Mouse (Mus musculus): ENCODE results near the gene Dclre1b. TPM values are rescaled to one million over a fixed set of nuclear protein-coding genes. Genes with fewer than 3 reads are reported as not detected.

Gene Dclre1b
- polyA plus RNA-seq, 1 experiment from 2014 or later, result 27.1 TPM

DNA sequence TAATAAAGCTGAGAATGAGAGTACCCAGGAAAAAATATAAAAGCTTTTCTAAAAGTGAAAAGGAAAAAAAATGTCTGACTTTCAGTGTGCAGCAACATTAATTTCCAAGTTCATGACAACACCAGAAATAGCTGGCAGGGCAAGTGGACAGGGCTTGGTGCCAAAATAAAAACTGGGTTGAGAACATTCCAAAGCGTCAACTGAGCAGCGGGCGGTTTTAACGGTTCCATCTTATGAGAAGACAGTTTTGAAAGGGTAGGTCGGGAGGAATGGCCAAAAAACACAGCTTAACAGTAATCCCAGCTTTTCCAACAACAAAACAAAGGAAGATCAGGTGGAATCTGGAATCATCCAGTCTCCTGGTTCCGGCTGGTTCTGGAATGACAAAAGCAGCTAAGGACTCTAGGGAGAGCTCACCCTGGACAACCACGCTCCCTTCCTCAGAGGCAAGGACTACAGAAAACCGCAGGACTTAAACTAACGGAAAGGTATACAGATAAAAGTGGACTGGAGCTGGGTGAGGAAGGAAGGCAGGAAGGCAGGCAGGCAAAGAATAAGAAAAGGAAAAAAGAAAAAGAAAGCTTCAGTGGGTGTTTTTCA lies 37.6 kb downstream of the Dclre1b start:
- H3K36me3 ChIP-seq (ENCODE audit: insufficient read depth, low read length), result 0 out of 2 replicates have a peak, but pooled peaks cover 9% of the 10 kb centered on the region
- H3K4me3 ChIP-seq (replicated peaks; ENCODE audit: low read depth, low read length), result no peak overlapping the region
- 42% methylated on average over 9 of the region's 9 CpGs for WGBS
- no peak for ATAC-seq (replicated peaks; ENCODE audit: low FRiP score, low read depth)
- H3K27me3 ChIP-seq (ENCODE audit: insufficient read depth, low read length), result no peaks in the 10 kb centered on the region
- H3K27ac ChIP-seq, result peak overlapping the region; percentile 71
- TF ChIP-seq CTCF (IDR thresholded peaks at IDR 0.05; ENCODE audit: low read depth), result no peak
- H3K4me2 ChIP-seq (ENCODE audit: low read length), result no peak overlapping the region
- no peak overlapping the region for H3K9ac ChIP-seq (ENCODE audit: low read depth, low read length)
- DNase-seq (ENCODE audit: low spot score), result peak; percentile 63
- no peaks in the 10 kb centered on the region for H3K9me3 ChIP-seq (replicated peaks; ENCODE audit: low read length)
- peaks cover 19% of the 10 kb centered on the region; the same call in 1 of the 2 replicates for H3K4me1 ChIP-seq (replicated peaks; ENCODE audit: insufficient read depth, low read length)

DNA sequence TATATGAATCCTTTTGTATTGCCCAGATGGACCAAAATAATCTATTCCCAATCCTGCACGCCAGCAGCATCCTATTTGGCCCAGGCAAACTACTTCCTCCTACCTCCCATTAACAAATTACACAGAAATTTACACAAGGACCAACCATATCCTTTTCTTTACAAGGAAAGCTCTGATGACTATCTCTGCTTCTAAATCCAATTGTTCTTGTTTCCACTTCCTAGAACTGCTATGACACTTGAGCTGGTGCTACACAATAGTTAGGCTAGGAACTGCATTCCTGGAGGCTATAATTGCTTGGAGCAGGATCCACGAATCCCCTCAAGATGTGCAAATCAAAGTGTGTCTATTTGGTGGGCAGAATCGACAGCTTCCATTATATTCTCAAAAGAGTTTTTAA lies 42.5 kb downstream of the Dclre1b start:
- TF ChIP-seq CTCF (IDR thresholded peaks at IDR 0.05; ENCODE audit: low read depth), result no peak
- H3K9me3 ChIP-seq (replicated peaks; ENCODE audit: low read length), result no peaks in the 10 kb centered on the region
- H3K4me3 ChIP-seq (replicated peaks; ENCODE audit: low read depth, low read length), result no peak overlapping the region
- peaks cover 11% of the 10 kb centered on the region; the same call in 1 of the 2 replicates for H3K36me3 ChIP-seq (ENCODE audit: insufficient read depth, low read length)
- H3K4me1 ChIP-seq (replicated peaks; ENCODE audit: insufficient read depth, low read length), result 0 out of 2 replicates have a peak, but pooled peaks cover 4% of the 10 kb centered on the region
- H3K27ac ChIP-seq, result no peak overlapping the region
- H3K27me3 ChIP-seq (ENCODE audit: insufficient read depth, low read length), result no peaks in the 10 kb centered on the region
- ATAC-seq (replicated peaks; ENCODE audit: low FRiP score, low read depth), result no peak
- 76% methylated on average over 3 of the region's 3 CpGs for WGBS
- H3K4me2 ChIP-seq (ENCODE audit: low read length), result no peak overlapping the region
- no peak for DNase-seq (ENCODE audit: low spot score)
- no peak overlapping the region for H3K9ac ChIP-seq (ENCODE audit: low read depth, low read length)

DNA sequence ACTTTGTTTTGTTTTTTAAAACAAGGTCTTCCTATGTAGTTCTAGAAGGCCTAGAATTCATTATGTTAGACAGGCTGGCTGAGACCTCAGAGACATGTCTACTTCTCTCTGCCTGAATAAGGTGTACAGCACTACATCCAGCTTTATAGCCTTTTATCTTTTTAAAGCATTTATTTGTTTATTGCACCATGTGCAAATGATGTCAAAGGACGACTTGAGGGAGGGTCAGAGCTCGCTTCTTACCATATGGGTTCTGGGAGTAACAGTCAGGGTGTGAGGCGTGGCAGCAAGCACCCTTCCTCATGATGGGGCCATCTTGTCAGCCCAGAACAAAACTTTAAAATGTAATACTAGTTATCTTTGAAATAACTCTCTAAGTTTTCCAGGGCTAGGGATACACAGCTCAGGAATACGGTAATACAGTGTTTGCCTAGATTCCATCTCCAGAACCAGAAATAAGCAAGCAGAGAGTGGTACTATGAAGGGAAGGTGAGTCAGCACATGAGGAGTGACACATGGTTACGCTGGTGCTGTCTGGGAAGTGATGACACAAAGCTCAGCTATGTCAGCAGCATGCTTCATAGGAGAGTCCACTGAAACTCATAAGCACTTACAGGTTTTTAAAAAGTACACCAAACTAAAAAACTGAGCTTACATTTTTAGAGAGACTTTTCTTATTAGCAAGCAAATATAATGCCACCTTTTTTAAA lies 49.8 kb downstream of the Dclre1b start:
- Histone ChIP-seq H3K4me1 (replicated peaks; ENCODE audit: insufficient read depth, low read length) (no peaks in the 10 kb centered on the region), H3K4me2 (ENCODE audit: low read length) (no peak overlapping the region), H3K27ac (no peak overlapping the region), H3K9ac (ENCODE audit: low read depth, low read length) (no peak overlapping the region), H3K9me3 (replicated peaks; ENCODE audit: low read length) (no peaks in the 10 kb centered on the region), H3K36me3 (ENCODE audit: insufficient read depth, low read length) (peaks cover 42% of the 10 kb centered on the region), H3K27me3 (ENCODE audit: insufficient read depth, low read length) (no peaks in the 10 kb centered on the region), H3K4me3 (replicated peaks; ENCODE audit: low read depth, low read length) (no peak overlapping the region)
- 77% methylated on average over 5 of the region's 5 CpGs for WGBS
- DNase-seq (ENCODE audit: low spot score) (no peak), ATAC-seq (replicated peaks; ENCODE audit: low FRiP score, low read depth) (no peak)
- TF ChIP-seq CTCF (IDR thresholded peaks at IDR 0.05; ENCODE audit: low read depth), result no peak

DNA sequence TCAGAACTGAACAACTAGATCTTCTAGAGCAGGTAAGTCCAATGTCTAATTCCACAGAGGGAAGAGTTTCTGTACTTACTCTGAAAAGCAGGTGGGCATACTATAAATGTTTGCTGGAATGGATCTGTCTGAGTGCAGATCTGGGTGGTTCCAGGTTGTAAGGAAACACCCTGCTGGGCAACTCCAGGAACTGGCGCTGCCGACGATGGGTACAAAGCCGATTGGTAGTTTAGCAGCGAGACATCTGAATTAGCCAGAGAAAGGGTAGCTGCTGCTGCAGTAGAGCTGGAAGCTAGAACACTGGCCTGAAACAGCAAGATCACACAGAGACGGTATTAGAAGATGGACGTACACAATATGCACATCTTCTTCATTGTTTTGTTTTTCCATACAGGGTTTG lies 50.8 kb downstream of the Dclre1b start:
- Histone ChIP-seq H3K4me3 (replicated peaks; ENCODE audit: low read depth, low read length) (no peak overlapping the region), H3K27me3 (ENCODE audit: insufficient read depth, low read length) (no peaks in the 10 kb centered on the region), H3K9me3 (replicated peaks; ENCODE audit: low read length) (no peaks in the 10 kb centered on the region), H3K36me3 (ENCODE audit: insufficient read depth, low read length) (peaks cover 46% of the 10 kb centered on the region), H3K9ac (ENCODE audit: low read depth, low read length) (no peak overlapping the region), H3K4me2 (ENCODE audit: low read length) (no peak overlapping the region), H3K4me1 (replicated peaks; ENCODE audit: insufficient read depth, low read length) (no peaks in the 10 kb centered on the region), H3K27ac (no peak overlapping the region)
- WGBS, result 86% methylated on average over 7 of the region's 7 CpGs
- no peak for ATAC-seq (replicated peaks; ENCODE audit: low FRiP score, low read depth)
- TF ChIP-seq CTCF (IDR thresholded peaks at IDR 0.05; ENCODE audit: low read depth), result no peak
- DNase-seq (ENCODE audit: low spot score), result no peak

DNA sequence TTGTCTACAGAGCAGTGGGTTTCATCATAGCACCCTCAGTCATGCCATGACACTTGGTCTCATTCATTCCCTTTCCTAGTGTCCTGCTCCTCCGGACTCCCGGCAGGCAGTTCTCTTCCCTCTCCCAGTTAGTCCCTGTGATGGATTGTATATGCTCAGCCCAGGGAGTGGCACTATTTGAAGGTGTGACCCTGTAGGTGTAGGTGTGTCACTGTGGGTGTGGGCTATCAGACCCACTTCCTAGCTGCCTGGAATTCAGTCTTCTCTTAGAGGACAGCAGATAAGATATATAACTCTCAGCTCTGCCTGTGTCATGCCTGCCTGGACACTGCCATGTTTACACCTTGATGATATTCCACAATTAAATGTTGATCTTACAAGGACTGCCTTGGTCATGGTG lies 52.3 kb downstream of the Dclre1b start:
- Histone ChIP-seq H3K27ac (no peak overlapping the region), H3K36me3 (ENCODE audit: insufficient read depth, low read length) (peaks cover 57% of the 10 kb centered on the region), H3K4me3 (replicated peaks; ENCODE audit: low read depth, low read length) (no peak overlapping the region), H3K27me3 (ENCODE audit: insufficient read depth, low read length) (no peaks in the 10 kb centered on the region), H3K9me3 (replicated peaks; ENCODE audit: low read length) (no peaks in the 10 kb centered on the region), H3K4me1 (replicated peaks; ENCODE audit: insufficient read depth, low read length) (no peaks in the 10 kb centered on the region), H3K9ac (ENCODE audit: low read depth, low read length) (no peak overlapping the region), H3K4me2 (ENCODE audit: low read length) (no peak overlapping the region)
- no peak for ATAC-seq (replicated peaks; ENCODE audit: low FRiP score, low read depth)
- 77% methylated on average over 2 of the region's 2 CpGs for WGBS
- no peak for TF ChIP-seq CTCF (IDR thresholded peaks at IDR 0.05; ENCODE audit: low read depth)
- no peak for DNase-seq (ENCODE audit: low spot score)

DNA sequence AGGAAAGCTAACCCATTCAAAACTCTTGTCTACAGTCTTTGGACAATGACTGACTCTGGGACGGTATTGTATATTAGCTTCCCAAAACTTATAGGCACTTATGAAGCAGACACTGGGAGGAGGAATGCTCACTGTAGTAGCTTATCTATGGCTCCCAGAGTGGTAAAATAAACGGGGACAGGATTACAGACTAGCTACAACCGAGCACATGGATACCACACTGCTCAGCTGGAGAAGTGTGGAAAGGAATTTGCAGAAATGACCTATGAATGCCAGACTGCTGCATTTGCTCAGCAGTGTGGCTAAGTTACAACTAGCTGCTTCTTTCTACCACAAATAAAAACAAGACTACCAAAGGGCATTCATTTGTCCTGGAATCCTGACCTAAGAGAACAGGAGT lies 53.9 kb downstream of the Dclre1b start:
- H3K9me3 ChIP-seq (replicated peaks; ENCODE audit: low read length), result no peaks in the 10 kb centered on the region

More for the DNA sequence above, 53.9 kb downstream of the Dclre1b start:
- Histone ChIP-seq H3K4me3 (replicated peaks; ENCODE audit: low read depth, low read length) (no peak overlapping the region), H3K36me3 (ENCODE audit: insufficient read depth, low read length) (peaks cover 62% of the 10 kb centered on the region), H3K9ac (ENCODE audit: low read depth, low read length) (no peak overlapping the region), H3K27ac (no peak overlapping the region), H3K27me3 (ENCODE audit: insufficient read depth, low read length) (no peaks in the 10 kb centered on the region), H3K4me2 (ENCODE audit: low read length) (no peak overlapping the region), H3K4me1 (replicated peaks; ENCODE audit: insufficient read depth, low read length) (no peaks in the 10 kb centered on the region)
- no peak for TF ChIP-seq CTCF (IDR thresholded peaks at IDR 0.05; ENCODE audit: low read depth)
- 85% methylated on average over 3 of the region's 3 CpGs for WGBS
- ATAC-seq (replicated peaks; ENCODE audit: low FRiP score, low read depth) (no peak), DNase-seq (ENCODE audit: low spot score) (no peak)

All from kidney, postnatal 0 days (tissue).